Mouse (Mus musculus) spleen, embryonic (tissue): ENCODE data around the gene En2.

Experiments used
- CTCF ChIA-PET: fragments of 350-600 bp; sonication (Branson Sonifier 250); formaldehyde crosslinking; loops from one replicate; lab custom pipeline; 2022; lab: Charles Lee

Gene En2

DNA sequence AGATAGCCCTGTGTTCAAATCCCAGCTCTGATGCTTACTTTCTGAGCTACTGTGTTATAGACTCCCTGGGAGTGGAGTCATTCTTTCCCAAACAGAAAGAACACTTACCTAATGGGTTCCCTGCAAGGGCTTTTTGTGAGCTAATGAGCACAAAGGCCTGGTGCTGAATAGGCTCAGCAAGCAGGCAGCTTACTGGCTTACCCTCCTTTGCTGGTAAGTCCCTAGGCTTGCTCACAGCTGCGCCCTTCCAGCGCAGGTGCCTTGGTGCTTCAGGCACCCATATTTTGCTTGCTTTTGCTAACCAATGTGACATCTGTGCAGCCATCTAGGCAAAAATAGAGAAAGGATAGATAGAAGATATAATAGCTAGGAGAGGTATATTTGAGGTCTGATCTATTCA lies 11.1 kb downstream of the En2 start:
- CTCF ChIA-PET = no interaction called here

GRCm38 (mm10) chr5:28178322-28178721 lies 12.8 kb downstream of the En2 start:
- CTCF ChIA-PET = no interaction called here

DNA sequence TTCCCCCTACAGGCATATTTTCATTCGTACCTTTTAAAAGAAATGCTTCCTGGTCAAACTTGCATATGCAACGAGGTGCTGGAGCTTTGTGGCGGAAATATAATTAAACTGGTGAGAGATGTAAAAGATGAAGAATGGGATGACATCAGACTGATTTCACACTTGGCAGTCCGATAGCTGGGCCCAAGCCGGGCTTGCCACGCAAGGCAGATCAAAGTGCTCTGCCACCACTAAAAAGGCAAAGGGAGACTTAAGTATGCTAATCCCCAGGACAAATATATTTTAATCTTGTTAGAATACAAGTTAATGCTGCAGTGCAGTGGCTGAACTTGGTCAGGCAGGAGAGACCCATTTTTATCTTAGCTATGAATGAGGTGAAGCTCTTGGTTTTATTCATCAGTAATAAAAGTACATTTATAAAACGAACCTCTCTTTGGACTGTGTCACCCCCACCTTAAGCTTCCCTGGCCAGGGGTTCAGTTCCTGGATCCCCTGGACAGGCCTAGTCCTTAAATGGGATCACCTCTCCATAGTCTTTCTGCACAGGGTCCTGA lies 13.8 kb downstream of the En2 start:
- CTCF ChIA-PET = no interaction called here

DNA sequence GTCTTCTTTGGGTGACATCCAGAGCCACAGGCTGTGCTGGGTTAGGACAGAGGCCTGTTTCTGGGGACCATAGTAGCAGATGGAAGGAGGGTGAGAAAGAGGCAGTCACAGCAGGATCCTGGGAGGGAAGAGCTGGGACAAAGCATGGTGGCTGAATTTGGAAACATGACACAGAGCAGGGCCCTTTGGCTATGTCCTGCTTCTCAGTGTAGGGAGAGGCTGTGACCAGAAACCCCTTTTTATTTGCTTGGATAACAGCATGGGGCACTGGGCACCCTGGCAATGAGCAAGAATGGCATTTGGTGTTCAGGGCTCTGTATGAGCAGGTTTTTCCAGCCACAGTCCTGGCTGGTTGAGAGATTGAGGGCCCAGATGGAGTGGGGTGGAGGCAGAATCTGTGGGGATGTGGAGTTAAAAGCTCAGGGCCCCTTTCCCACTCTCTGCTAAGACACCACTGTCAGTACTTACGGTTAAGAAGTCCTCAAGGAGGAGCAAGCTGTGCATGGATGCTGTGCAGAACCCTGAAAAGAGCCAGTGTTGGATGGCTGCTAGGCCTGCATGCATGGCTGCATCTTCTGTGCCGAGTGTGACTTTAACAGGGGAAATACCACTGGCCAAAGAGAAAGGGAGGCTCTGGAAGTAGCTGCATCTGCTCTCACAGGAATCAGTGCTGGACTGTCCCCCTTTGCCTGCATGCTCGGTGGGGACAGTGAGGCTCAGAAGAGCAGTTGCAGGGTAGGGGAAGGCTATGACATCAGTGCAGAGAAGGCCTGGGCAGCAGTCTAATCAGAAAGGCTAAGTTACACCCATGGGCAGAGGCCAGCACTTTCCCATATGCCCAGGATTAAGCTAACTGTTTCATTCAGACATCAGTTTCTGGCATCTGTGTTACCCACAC lies 26.0 kb downstream of the En2 start:
- CTCF ChIA-PET = no interaction called here

GRCm38 (mm10) chr5:28192099-28192454 lies 26.6 kb downstream of the En2 start:
- CTCF ChIA-PET = no interaction called here

DNA sequence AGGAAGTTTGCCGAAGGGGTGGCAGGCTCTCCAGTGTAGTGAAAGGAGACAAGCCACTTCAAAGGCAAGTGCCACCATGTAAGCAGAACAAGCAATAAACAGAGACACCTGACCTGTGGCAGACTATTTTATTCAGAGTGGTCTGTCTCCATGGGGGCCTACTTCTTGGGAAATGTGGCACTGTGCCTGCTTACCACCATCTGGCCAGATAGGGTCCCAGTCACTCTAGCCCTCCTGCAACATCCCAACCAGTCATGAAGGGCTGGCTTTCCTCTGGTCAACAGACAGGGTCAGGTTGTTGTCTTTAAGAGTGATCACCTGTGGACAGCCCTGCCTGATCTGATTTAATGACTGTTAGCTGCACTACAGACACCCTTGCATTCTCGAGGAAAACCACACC lies 30.0 kb downstream of the En2 start:
- CTCF ChIA-PET = no interaction called here

DNA sequence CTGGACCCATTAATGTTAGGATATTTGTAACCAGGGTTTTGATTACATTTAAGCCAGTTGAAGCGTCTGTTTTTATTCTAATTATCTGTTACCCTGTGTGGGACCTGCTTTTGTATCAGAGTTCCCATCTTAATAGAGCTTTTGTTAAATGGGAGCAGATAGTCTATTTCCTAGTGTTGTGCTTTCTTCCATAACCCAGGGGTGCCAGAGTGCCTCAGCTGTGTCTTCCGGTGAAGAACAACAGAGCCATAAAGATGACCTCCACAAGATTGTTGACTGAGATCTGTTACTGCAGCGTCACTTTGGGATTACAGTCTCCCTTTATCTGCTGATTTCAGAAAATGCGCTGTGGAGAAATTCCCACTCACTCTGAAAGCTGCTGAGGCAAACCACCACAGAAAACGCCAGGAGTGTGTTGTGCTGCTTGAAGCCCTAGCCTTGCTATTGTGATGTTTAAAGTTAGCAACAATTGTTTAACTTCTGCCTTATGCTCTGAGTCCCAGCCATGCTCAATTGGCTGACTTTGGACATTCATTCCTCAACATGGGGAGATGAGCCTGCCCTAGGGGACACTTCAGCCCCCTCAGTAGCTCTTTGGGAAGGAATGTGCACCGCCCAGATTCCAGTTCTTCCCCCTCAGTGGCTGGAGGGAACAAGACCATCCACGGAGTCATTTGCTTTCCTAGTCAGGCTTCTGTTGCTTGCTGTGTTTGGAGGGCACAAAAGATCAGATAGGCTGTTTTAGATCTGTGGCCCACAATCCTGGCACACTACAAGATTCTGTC lies 33.8 kb downstream of the En2 start:
- CTCF ChIA-PET = no interaction called here

DNA sequence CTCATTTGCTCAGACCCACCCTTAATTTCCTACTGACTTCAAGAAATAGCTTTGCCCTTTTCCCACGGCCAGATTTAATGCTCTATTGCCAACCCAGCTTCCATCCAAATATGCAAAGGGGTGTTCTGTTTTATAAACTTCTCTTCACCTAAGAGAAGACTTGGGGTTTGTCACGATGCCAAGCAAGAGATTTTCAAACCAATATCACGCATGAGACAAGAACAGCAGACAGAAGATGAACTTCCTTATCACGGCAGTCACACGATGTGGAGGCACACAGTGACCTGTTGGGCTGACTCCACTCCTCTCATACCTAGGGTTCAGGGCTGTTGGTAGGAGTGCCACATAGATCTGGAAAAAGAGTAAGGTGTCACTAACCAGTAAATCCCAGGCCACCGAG lies 37.6 kb downstream of the En2 start:
- CTCF ChIA-PET = no interaction called here

DNA sequence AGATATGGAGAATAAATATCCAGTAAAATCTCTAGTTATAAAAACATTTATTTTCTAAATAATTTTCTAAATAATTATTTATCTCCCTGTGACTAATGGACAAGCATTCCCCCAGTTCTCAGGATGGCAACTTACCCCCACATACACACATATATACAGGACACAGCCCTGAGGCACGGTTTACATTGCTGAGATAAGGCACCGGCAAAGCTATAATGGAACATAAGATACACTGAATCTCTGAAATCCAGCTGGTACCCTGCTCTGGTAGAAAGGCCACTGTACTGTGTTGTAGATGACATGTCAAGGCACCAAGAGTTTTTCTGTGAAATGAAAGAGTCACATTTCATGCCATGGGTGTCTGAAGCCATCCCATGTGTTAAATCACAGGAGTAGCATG lies 39.2 kb downstream of the En2 start:
- CTCF ChIA-PET = no interaction called here

- CTCF ChIA-PET = no interaction called here
These were observed 41.0 kb downstream of the En2 start for GRCm38 (mm10) chr5:28206448-28206847.

DNA sequence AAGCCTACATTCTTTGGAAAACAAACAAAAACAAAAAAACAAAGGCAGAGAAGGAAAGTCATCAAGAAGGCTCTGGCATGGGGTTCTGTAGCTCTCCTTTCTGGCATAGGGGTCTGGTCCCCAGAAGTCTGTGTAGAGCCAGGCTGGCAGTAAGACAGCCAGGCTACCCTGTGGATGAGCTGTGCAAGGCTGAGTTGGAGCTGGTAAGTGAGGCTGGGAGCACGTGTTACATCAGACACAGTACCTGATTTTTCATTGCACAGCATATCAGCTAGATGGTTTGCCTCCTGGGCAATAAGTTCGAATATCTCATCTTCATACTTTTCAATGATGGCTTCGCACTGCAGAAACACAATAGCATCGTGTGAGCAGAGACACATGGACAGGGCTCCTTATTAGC lies 41.5 kb downstream of the En2 start:
- CTCF ChIA-PET = no interaction called here

DNA sequence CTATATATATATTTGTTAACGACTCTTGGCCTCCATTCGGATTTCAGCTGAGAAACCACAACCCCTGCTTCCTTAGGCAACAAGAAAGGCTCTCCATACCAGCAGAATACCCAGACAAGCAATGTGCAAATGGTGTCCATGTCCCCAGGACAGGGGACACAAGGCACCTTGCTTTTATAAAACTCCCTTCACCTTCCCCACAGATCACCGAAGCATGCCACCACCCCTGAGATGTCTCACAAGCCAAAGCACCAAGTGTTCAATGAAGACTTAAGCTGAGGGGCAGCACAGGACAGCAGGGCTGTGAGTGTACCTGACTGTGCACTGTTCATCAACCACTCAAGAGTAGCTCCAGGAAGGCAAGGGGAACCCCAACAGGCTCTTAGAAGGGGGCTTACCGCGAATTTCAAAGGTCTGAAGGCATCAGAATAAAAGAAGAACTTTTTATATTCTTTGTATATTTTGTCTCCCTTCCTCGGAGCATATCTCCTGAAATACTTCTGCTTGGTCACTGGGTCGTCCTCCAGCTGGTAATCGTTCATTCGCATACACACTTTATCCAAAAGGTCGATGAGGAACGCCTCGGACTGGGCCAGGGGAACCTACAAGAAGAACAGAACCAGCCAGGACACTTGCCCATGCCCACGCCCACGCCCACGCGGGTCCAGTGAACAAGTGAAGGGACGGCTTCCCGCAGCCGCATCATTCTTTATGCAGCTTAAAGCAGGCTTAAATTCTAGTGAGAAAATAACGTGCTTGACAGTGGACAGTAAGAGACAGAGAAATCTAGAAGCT lies 43.4 kb downstream of the En2 start:
- CTCF ChIA-PET = no interaction called here

DNA sequence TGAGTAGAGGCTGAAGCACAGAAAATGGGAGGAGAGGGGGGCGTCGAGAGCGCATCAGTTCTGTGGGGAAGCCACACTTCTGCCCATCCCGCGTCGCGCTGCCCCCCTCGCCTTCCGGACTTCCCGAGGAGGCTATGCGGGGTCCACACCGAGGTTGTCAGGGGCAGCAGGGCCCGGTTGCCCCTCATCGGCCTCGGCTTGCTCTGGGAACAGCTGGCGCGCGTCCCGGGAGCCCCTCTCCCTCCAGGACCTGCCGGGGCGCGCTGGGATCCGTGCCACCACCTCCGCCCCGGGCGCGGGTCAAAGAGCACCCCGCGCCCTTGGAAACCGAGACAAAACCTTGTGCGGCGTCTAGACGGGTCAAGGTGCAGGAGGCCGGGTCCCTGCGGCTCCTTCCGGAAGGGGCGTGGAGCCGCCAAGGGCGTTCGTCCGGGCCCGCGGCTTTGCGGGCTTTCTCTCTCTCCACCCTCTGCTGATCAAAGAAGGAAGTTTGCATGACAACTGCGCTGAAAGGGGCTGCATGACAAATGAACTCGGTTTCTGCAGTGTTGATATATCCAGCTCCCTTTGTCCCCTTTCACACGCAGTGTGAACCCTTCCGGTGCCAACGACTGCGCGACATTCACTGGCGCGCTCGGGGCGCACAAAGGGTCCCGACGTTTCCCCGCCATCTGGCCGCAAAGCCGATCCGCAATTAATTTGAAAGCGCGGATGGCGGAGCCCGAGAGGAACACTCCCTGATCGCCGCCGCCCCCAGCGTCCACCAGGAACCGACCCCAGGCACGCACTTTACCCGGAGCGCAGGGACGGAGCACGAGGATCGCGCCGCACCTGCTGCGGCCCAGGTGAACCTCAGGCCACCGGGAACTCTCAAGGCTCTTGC lies 44.3 kb downstream of the En2 start:
- CTCF ChIA-PET = interaction anchor here (0.6 kb wide), 1 partner anchor 39 kb away, joined by 3 read pairs; no protein-coding TSS in a partner anchor

GRCm38 (mm10) chr5:28210591-28211550 lies 45.4 kb downstream of the En2 start:
- CTCF ChIA-PET = no interaction called here

DNA sequence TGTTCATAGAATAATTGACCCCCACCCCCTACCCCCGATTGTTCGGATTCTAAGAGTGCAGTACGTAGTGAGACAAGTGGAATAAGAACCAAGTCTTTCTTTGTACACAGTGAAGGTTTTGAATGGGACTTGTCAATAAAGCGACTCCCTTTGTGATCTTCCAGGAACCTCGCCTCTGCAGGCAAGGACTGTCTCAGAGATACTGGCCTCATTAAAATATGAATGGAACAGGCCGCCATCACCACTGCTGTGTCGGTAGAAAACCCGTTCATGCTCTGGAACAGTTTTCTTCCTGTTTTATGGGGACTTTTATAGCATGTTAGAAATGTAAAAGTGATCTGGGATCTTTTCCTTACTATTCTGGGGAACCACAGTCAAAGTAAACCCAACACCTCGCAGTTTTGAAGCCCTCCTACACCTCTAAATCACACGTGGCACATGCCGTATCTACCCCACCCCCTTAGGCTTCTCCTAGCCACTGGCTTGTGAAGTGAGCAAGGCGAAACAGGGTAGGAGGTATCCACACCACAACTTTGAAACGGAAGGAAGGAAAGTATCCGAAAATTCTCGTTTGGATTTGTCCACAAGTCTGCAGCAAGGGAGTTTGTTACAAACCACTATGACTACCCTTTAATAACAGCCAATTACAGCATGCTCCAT lies 46.3 kb downstream of the En2 start:
- CTCF ChIA-PET = no interaction called here

- CTCF ChIA-PET = no interaction called here
These were observed 47.9 kb downstream of the En2 start for GRCm38 (mm10) chr5:28213441-28213840.

- CTCF ChIA-PET = no interaction called here
These were observed 54.1 kb downstream of the En2 start for GRCm38 (mm10) chr5:28219596-28219995.
